Mouse (Mus musculus) hindbrain, embryonic 15.5 days (tissue): ENCODE results near the gene Hilpda. TPM values are rescaled to one million over a fixed set of nuclear protein-coding genes. Genes with fewer than 3 reads are reported as not detected.
A peak's percentile ranks its signal among the peaks of the same experiment; 100 is the strongest.

Experiments used
- ATAC-seq: fragments of 200-750 bp; cut with Nextera tagmentation; 2 replicates; pipeline ENCODE4 v1.8.0; 2017; ENCODE audit warnings: low read depth, moderate number of reproducible peaks, moderate TSS enrichment; ENCODE audit not compliant: low FRiP score
- H3K27ac ChIP-seq: fragments of 300-500 bp; sonication (generic); replicated peaks from 2 replicates; pipeline ENCODE4 v1.5.1; 2015; ENCODE audit warnings: mild to moderate bottlenecking, inconsistent platforms
- H3K27me3 ChIP-seq: fragments of 300-500 bp; sonication (generic); 2 replicates; pipeline ENCODE4 v1.6.1; 2015; ENCODE audit warnings: control low read depth, inconsistent platforms
- H3K36me3 ChIP-seq: fragments of 300-500 bp; sonication (generic); 2 replicates; pipeline ENCODE4 v1.6.1; 2015; ENCODE audit warnings: control low read depth, inconsistent platforms
- H3K4me1 ChIP-seq: fragments of 300-500 bp; sonication (generic); replicated peaks from 2 replicates; pipeline ENCODE4 v1.6.1; 2015; ENCODE audit warnings: control low read depth, inconsistent platforms
- H3K4me2 ChIP-seq: fragments of 300-500 bp; sonication (generic); 2 replicates; pipeline ENCODE4 v1.6.1; 2015; ENCODE audit warnings: moderate library complexity, mild to moderate bottlenecking, inconsistent platforms
- H3K4me3 ChIP-seq: fragments of 300-500 bp; sonication (generic); 2 replicates; pipeline ENCODE4 v1.5.1; 2015; ENCODE audit warnings: mild to moderate bottlenecking, inconsistent platforms
- H3K9ac ChIP-seq: fragments of 300-500 bp; sonication (generic); 2 replicates; pipeline ENCODE4 v1.6.1; 2015; ENCODE audit warnings: inconsistent platforms
- H3K9me3 ChIP-seq: fragments of 300-500 bp; sonication (generic); 2 replicates; pipeline ENCODE4 v1.6.1; 2016; ENCODE audit warnings: control low read depth, inconsistent platforms
- WGBS: fragments of 180-500 bp; shearing (Covaris S2); methylation state at CpG from one replicate; pipeline ENCODE4 v1.1.7; 2015; 5-methylcytosine and 5-hydroxymethylcytosine counted together
- polyA plus RNA-seq: library from polyadenylated mRNA; unstranded; fragments of >200 nt; fragmentation: Nextera tagmentation; extraction: Ambion mirVana; gene quantifications from 2 replicates; pipeline ENCODE4 v1.2.1, GENCODE M21; 2015

Gene Hilpda
- 31.7 and 33.3 TPM in 2 replicates for polyA plus RNA-seq

DNA sequence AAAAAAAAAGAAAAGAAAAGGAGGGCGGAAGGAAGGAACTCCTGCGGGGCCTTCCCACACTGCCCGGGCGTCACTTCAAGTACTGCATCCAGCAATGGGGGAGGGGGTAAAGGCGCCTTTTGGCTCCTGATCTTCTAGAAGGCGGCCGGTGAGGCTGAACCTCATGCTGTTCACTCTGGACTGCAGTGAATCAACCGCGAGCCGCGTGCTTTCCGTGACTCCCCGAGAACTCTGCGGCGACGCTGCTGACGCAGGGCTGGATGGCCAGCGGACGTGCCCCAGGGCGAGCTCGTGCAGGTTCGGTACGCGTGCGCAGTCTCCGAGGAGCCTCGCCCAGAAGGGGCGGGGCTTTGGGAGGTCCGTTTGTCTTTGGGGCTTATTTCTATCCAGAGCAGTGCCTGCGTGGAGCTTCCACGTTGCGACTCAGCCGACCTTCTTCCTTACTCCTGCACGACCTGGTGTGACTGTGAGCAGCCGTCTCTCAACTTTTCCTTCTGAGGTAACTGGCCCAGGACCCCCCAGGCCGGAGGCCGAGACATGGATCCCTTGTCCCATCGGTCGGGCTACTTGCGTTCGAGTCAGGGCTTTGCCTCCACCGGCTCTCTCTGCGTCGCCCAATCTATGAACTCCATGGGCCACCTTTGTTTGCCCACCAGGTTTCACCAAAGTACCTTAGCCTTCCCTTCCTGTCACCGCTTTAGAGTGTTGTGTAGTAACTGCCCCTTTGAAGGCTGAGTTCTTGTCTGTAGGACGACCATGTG, at the start of gene Hilpda:
Gene Hilpda, plus strand, starts transcription at position 177 of the 761 bp plus-strand sequence.
- Histone ChIP-seq H3K9ac (peak within 1 kb of the TSS; percentile 75), H3K4me1 (peaks cover 15% of the 10 kb centered on the region), H3K27me3 (no peaks in the 10 kb centered on the region), H3K4me3 (peak within 1 kb of the TSS; percentile 71), H3K4me2 (peak within 1 kb of the TSS; percentile 76), H3K36me3 (no peaks in the 10 kb centered on the region), H3K9me3 (no peaks in the 10 kb centered on the region), H3K27ac (peak within 1 kb of the TSS; percentile 78)
- 0% methylated on average over 46 of the region's 46 CpGs for WGBS
- ATAC-seq: peak; percentile 98

- WGBS: 92% methylated on average over 6 of the region's 6 CpGs
- Histone ChIP-seq H3K27me3 (no peaks in the 10 kb centered on the region), H3K4me1 (no peaks in the 10 kb centered on the region), H3K9ac (no peak overlapping the region), H3K36me3 (no peaks in the 10 kb centered on the region), H3K27ac (no peak overlapping the region), H3K4me2 (no peak overlapping the region), H3K9me3 (no peaks in the 10 kb centered on the region), H3K4me3 (no peak overlapping the region)
- 0 out of 2 replicates have a peak, but pooled peaks have one; percentile 34 for ATAC-seq
These were observed 42.9 kb upstream of the Hilpda start for GRCm38 (mm10) chr6:29229265-29229913.

DNA sequence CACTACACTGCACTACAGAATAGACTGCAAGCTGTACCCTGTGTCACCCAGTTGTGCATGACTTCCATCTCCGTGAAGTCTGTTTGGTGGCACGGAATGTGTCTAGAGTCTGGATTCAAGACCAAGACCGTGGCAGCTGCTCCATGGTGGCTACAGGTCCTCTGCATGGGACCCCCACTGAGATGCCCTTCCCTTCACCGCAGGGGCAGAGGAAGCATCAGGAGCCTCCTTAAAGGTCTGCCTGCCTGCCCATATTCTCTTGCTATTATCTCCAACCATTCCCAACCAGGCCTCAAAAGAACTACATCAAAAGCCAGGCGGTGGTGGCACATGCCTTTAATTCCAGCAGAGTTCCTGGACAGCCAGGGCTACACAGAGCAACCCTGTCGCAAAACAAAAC, 41.9 kb upstream of the Hilpda start:
- 67% methylated on average over 6 of the region's 6 CpGs for WGBS
- no peak for ATAC-seq
- H3K36me3 ChIP-seq: no peaks in the 10 kb centered on the region

DNA sequence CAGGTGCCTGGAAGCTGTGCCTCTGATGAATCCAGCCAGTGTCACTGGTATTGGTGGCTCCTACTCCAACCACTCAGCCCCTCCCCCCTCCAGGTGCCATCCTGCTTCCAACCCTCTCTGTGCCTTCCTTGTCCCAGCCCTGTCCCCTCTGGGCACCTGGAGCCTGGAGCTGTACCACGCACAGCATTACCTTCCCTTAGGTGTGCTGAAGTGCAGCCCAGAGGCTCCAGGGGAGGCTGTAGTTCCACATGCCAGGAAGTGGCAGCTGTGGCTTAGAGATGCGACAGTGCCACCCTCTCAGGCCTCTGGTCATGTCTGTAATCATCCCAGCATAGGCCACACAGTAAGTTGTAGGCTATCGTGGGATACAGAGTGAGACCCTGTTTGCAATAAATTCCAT, 40.5 kb upstream of the Hilpda start:
- Histone ChIP-seq H3K27me3 (no peaks in the 10 kb centered on the region), H3K36me3 (no peaks in the 10 kb centered on the region), H3K4me2 (no peak overlapping the region), H3K4me3 (no peak overlapping the region), H3K4me1 (no peaks in the 10 kb centered on the region), H3K27ac (no peak overlapping the region), H3K9ac (no peak overlapping the region), H3K9me3 (no peaks in the 10 kb centered on the region)
- no peak for ATAC-seq
- WGBS: 77% methylated on average over 3 of the region's 3 CpGs

More for the DNA sequence above, 41.9 kb upstream of the Hilpda start:
- H3K9ac ChIP-seq: no peak overlapping the region
- no peaks in the 10 kb centered on the region for H3K4me1 ChIP-seq
- H3K9me3 ChIP-seq: no peaks in the 10 kb centered on the region
- no peaks in the 10 kb centered on the region for H3K27me3 ChIP-seq
- H3K4me2 ChIP-seq: no peak overlapping the region
- H3K27ac ChIP-seq: no peak overlapping the region
- H3K4me3 ChIP-seq: no peak overlapping the region

DNA sequence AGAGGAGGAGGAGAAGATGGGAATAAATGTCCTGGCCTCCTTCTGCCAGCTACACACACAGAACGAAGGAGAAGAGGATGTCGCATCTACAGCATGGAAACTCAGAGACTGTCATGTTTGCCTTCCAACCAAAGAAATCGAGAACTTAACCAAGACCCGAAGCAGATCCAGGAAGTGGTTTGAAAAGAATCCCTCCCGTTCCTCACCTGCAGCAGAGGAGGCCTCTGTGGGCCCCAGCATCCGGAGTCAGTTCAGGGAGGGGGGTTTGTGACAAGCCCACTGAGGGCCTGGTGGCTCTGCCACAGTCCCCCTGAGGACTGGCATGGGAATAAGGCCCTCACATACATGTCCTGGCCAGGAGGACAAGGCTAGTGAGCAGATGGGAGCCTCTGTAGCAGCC, 40.0 kb upstream of the Hilpda start:
- H3K27ac ChIP-seq: no peak overlapping the region
- H3K27me3 ChIP-seq: no peaks in the 10 kb centered on the region
- no peaks in the 10 kb centered on the region for H3K9me3 ChIP-seq
- no peak overlapping the region for H3K9ac ChIP-seq
- H3K4me1 ChIP-seq: no peaks in the 10 kb centered on the region
- H3K4me2 ChIP-seq: no peak overlapping the region
- no peak for ATAC-seq
- H3K4me3 ChIP-seq: no peak overlapping the region
- WGBS: 82% methylated on average over 6 of the region's 6 CpGs
- no peaks in the 10 kb centered on the region for H3K36me3 ChIP-seq

DNA sequence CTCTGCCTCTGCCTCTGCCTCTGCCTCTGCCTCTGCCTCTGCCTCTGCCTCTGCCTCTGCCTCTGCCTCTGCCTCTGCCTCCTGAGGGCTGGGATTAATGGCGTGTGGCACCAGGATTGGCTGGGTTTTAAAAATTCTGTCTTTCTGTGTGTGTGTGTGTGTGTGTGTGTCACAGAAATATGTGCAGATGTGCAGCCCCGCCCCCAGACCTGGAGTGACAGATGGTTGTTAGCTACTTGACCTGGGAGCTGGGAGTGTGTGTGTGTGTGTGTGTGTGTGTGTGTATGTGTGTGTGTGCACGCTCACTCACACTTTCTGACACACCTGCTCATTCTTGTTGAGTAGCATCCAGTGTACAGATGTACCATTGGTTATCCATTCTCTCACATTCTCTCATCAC, 38.6 kb upstream of the Hilpda start:
- ATAC-seq: no peak
- H3K9ac ChIP-seq: no peak overlapping the region
- 68% methylated on average over 3 of the region's 3 CpGs for WGBS

GRCm38 (mm10) chr6:29234272-29234671, 38.0 kb upstream of the Hilpda start:
- Histone ChIP-seq H3K27me3 (no peaks in the 10 kb centered on the region), H3K4me1 (no peaks in the 10 kb centered on the region), H3K9ac (no peak overlapping the region), H3K4me3 (no peak overlapping the region), H3K27ac (no peak overlapping the region), H3K9me3 (no peaks in the 10 kb centered on the region), H3K4me2 (no peak overlapping the region), H3K36me3 (no peaks in the 10 kb centered on the region)
- ATAC-seq: no peak
- WGBS: 48% methylated on average over 8 of the region's 8 CpGs

More for the DNA sequence above, 38.6 kb upstream of the Hilpda start:
- H3K4me3 ChIP-seq: no peak overlapping the region
- H3K27me3 ChIP-seq: no peaks in the 10 kb centered on the region
- no peaks in the 10 kb centered on the region for H3K4me1 ChIP-seq
- no peaks in the 10 kb centered on the region for H3K9me3 ChIP-seq
- H3K36me3 ChIP-seq: no peaks in the 10 kb centered on the region
- H3K27ac ChIP-seq: no peak overlapping the region
- H3K4me2 ChIP-seq: no peak overlapping the region

GRCm38 (mm10) chr6:29240806-29241205, 31.5 kb upstream of the Hilpda start:
- no peak overlapping the region for H3K4me2 ChIP-seq
- no peak overlapping the region for H3K27ac ChIP-seq
- H3K9ac ChIP-seq: no peak overlapping the region
- no peak overlapping the region for H3K4me3 ChIP-seq
- ATAC-seq: no peak
- H3K9me3 ChIP-seq: no peaks in the 10 kb centered on the region
- no peaks in the 10 kb centered on the region for H3K36me3 ChIP-seq
- no peaks in the 10 kb centered on the region for H3K27me3 ChIP-seq
- 25% methylated on average over 2 of the region's 2 CpGs for WGBS
- no peaks in the 10 kb centered on the region for H3K4me1 ChIP-seq

DNA sequence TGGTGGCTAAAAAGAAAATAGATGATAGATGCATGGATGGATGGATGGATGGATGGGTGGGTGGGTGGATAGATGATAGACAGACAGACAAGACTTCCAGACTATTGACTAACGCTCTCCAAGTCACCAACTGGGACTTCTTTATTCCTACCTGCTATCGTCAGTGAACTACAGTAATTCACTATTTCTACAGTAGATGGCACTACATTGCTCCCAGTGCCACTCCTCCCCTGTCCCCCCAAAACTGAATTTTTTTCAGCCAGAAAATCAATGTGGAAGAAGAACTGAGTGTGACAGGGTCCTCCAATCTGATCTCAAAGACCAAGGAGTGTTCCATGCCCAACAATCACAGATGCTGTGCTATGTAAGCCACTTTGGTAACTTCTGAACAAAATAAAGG, 30.6 kb upstream of the Hilpda start:
- no peak for ATAC-seq
- H3K9me3 ChIP-seq: no peaks in the 10 kb centered on the region

GRCm38 (mm10) chr6:29242265-29242664, 30.0 kb upstream of the Hilpda start:
- WGBS: 52% methylated on average over 1 of the region's 1 CpGs
- ATAC-seq: no peak
- no peak overlapping the region for H3K9ac ChIP-seq
- no peaks in the 10 kb centered on the region for H3K4me1 ChIP-seq
- H3K36me3 ChIP-seq: no peaks in the 10 kb centered on the region
- no peaks in the 10 kb centered on the region for H3K27me3 ChIP-seq
- H3K9me3 ChIP-seq: no peaks in the 10 kb centered on the region
- H3K4me3 ChIP-seq: no peak overlapping the region
- no peak overlapping the region for H3K27ac ChIP-seq
- no peak overlapping the region for H3K4me2 ChIP-seq

More for the DNA sequence above, 30.6 kb upstream of the Hilpda start:
- Histone ChIP-seq H3K4me1 (no peaks in the 10 kb centered on the region), H3K4me3 (no peak overlapping the region), H3K9ac (no peak overlapping the region), H3K36me3 (no peaks in the 10 kb centered on the region), H3K4me2 (no peak overlapping the region), H3K27ac (no peak overlapping the region), H3K27me3 (no peaks in the 10 kb centered on the region)
- 58% methylated on average over 2 of the region's 2 CpGs for whole genome bisulfite sequencing

DNA sequence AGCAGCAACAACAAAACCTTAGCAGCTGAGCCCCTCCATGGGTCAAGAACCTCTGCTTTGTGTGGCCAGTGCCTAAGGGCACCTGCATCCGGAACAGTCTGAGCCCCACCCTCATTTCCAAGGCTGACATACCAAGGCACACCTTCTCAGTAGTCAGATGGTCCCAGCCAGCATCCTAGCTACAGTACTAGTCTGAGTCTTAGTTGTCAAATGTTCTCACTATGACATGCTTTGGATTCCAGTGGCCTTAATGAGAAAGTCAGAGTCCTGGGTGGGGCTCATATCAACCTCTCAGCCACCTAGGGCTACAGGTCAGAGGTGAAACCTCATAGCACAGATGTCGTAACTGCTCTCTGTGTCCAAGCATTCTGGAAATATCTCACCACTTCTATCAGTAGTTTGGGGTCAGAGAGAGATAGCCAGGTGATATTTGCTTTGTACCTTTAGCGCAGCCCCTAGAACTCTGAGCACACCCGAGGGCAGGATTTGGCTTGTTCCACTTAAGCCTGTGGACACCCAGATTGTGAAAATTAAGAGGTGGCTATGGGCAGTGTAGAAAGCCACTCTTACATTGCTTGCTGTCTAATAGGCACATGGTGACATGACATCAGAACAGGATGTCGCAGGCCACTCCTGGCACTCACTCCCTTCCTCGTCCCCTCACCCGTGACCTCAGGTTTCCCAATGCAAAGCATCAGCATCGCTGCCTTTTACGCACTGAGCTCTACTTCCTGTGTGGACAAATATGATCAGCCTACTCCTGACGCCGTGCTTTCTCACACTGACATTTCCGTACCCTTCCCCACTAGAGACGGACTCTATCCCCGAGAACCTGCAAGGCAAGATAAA, 26.8 kb upstream of the Hilpda start:
- no peak for ATAC-seq
- H3K4me3 ChIP-seq: no peak overlapping the region
- H3K27ac ChIP-seq: no peak overlapping the region
- H3K27me3 ChIP-seq: no peaks in the 10 kb centered on the region
- H3K4me1 ChIP-seq: no peaks in the 10 kb centered on the region
- H3K36me3 ChIP-seq: no peaks in the 10 kb centered on the region
- H3K9me3 ChIP-seq: no peaks in the 10 kb centered on the region
- 82% methylated on average over 14 of the region's 14 CpGs for WGBS
- no peak overlapping the region for H3K4me2 ChIP-seq
- no peak overlapping the region for H3K9ac ChIP-seq

- no peak overlapping the region for H3K27ac ChIP-seq
- H3K4me2 ChIP-seq: no peak overlapping the region
- no peak for ATAC-seq
- H3K27me3 ChIP-seq: no peaks in the 10 kb centered on the region
- no peaks in the 10 kb centered on the region for H3K4me1 ChIP-seq
- no peak overlapping the region for H3K9ac ChIP-seq
- H3K9me3 ChIP-seq: no peaks in the 10 kb centered on the region
- no peak overlapping the region for H3K4me3 ChIP-seq
- no peaks in the 10 kb centered on the region for H3K36me3 ChIP-seq
- 82% methylated on average over 3 of the region's 3 CpGs for WGBS
These were observed 26.1 kb upstream of the Hilpda start for GRCm38 (mm10) chr6:29246183-29246582.
